Mouse (Mus musculus): ENCODE measurements at regions not wholly inside any gene's neighbourhood (a gene's known extent, or its start where the extent isn't known, plus 50 kb on each side); places are given as distances from the start of the nearest gene placed in this dataset.

DNA sequence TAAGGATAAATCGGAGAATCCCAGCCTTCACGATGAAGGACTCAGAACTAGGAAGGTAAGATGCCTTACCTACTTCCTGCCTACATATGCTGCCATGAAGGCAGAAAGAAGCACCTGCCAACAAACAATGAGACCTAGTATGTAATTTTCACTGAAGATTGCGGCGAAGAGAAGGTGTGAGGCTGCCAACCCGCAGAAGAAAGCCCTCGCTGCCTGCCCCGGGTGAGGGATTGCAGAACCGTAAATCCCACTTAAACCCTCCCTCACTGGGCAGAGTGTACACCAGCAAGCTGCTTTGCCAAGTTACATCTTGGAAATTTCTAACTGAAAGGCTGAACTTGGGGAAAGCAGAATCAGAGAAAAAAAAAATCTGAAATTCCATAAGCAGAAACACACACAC, 458.4 kb upstream of the 4930412O13Rik start:
- TF ChIP-seq CTCF (IDR thresholded peaks at IDR 0.05), result no peak
- no peak for TF ChIP-seq POLR2A (IDR thresholded peaks at IDR 0.05; ENCODE audit: insufficient read depth, low read depth, low read length)

Measured in heart, adult 2 months (tissue).